Mouse (Mus musculus) lung, postnatal 36 days (tissue): ENCODE data around the gene Adamts2.

Experiments
- DNase-seq: peaks from one replicate; pipeline ENCODE4 v3.0.0; 2022; ENCODE audit warnings: mixed read lengths

Adamts2 gene

GRCm38 (mm10) chr11:50672866-50673265 is 71.0 kb downstream of the Adamts2 start:
- no peak for DNase-seq

- DNase-seq = no peak
These were observed 71.8 kb downstream of the Adamts2 start for GRCm38 (mm10) chr11:50673525-50674250.

- peak; percentile 65 for DNase-seq
These were observed 72.5 kb downstream of the Adamts2 start for GRCm38 (mm10) chr11:50674390-50674789.

- no peak for DNase-seq
These were observed 76.8 kb downstream of the Adamts2 start for GRCm38 (mm10) chr11:50678650-50679049.

GRCm38 (mm10) chr11:50681940-50682339 is 80.1 kb downstream of the Adamts2 start:
- no peak for DNase-seq

- no peak for DNase-seq
These were observed 81.9 kb downstream of the Adamts2 start for GRCm38 (mm10) chr11:50683821-50684220.

GRCm38 (mm10) chr11:50688584-50688983 is 86.7 kb downstream of the Adamts2 start:
- DNase-seq = no peak

- DNase-seq = no peak
These were observed 87.8 kb downstream of the Adamts2 start for GRCm38 (mm10) chr11:50689672-50690071.

GRCm38 (mm10) chr11:50699971-50700370 is 98.1 kb downstream of the Adamts2 start:
- DNase-seq = no peak

- peak; percentile 7 for DNase-seq
These were observed 98.6 kb downstream of the Adamts2 start for GRCm38 (mm10) chr11:50700496-50700895.

GRCm38 (mm10) chr11:50703397-50703796 is 101.5 kb downstream of the Adamts2 start:
- DNase-seq = no peak

- no peak for DNase-seq
These were observed 102.6 kb downstream of the Adamts2 start for GRCm38 (mm10) chr11:50704511-50704910.

- peak; percentile 47 for DNase-seq
These were observed 105.4 kb downstream of the Adamts2 start for GRCm38 (mm10) chr11:50707259-50707658.

- DNase-seq = no peak
These were observed 111.8 kb downstream of the Adamts2 start for GRCm38 (mm10) chr11:50713610-50714202.

- no peak for DNase-seq
These were observed 113.2 kb downstream of the Adamts2 start for GRCm38 (mm10) chr11:50715091-50715490.

- no peak for DNase-seq
These were observed 115.6 kb downstream of the Adamts2 start for GRCm38 (mm10) chr11:50717381-50717897.

GRCm38 (mm10) chr11:50718862-50719261 is 117.0 kb downstream of the Adamts2 start:
- no peak for DNase-seq

GRCm38 (mm10) chr11:50720421-50720820 is 118.5 kb downstream of the Adamts2 start:
- DNase-seq = no peak

GRCm38 (mm10) chr11:50720856-50721550 is 119.1 kb downstream of the Adamts2 start:
- no peak for DNase-seq

GRCm38 (mm10) chr11:50725595-50725994 is 123.7 kb downstream of the Adamts2 start:
- no peak for DNase-seq

- peak; percentile 20 for DNase-seq
These were observed 124.2 kb downstream of the Adamts2 start for GRCm38 (mm10) chr11:50726035-50726434.

- DNase-seq = no peak
These were observed 131.3 kb downstream of the Adamts2 start for GRCm38 (mm10) chr11:50733146-50733545.

GRCm38 (mm10) chr11:50734129-50734528 is 132.2 kb downstream of the Adamts2 start:
- no peak for DNase-seq

GRCm38 (mm10) chr11:50736548-50736947 is 134.7 kb downstream of the Adamts2 start:
- DNase-seq = no peak
